Mouse (Mus musculus) embryonic facial prominence, embryonic 11.5 days (tissue): ENCODE data around the gene Ckap2l. TPM values are rescaled to one million over a fixed set of nuclear protein-coding genes. Genes with fewer than 3 reads are reported as not detected.

ENCODE experiments used
- ATAC-seq: fragments of 200-750 bp; cut with Nextera tagmentation; replicated peaks from 2 replicates; pipeline ENCODE4 v1.8.0; 2017; ENCODE audit warnings: low read depth; ENCODE audit not compliant: insufficient number of reproducible peaks, low FRiP score, low TSS enrichment
- DNase-seq: peaks from one replicate; pipeline ENCODE4 v3.0.0-alpha.2; 2015; ENCODE audit warnings: low spot score
- H3K27ac ChIP-seq: fragments of 300-500 bp; sonication (generic); replicated peaks from 2 replicates; pipeline ENCODE4 v1.5.1; 2014; ENCODE audit warnings: mild to moderate bottlenecking, low read depth, low read length, control low read depth
- H3K27me3 ChIP-seq: fragments of 300-500 bp; sonication (generic); 2 replicates; pipeline ENCODE4 v1.6.1; 2014; ENCODE audit warnings: mild to moderate bottlenecking, low read length, moderate library complexity, mixed read lengths; ENCODE audit not compliant: control insufficient read depth, insufficient read depth
- H3K36me3 ChIP-seq: fragments of 300-500 bp; sonication (generic); replicated peaks from 2 replicates; pipeline ENCODE4 v1.6.1; 2014; ENCODE audit warnings: low read depth, mild to moderate bottlenecking, low read length, moderate library complexity, mixed read lengths; ENCODE audit not compliant: control insufficient read depth, insufficient read depth
- H3K4me1 ChIP-seq: fragments of 300-500 bp; sonication (generic); 2 replicates; pipeline ENCODE4 v1.6.1; 2014; ENCODE audit warnings: low read length, mixed read lengths; ENCODE audit not compliant: control insufficient read depth, insufficient read depth
- H3K4me2 ChIP-seq: fragments of 300-500 bp; sonication (generic); 2 replicates; pipeline ENCODE4 v1.6.1; 2014; ENCODE audit warnings: low read depth, mild to moderate bottlenecking, control low read depth, low read length, moderate library complexity
- H3K4me3 ChIP-seq: fragments of 300-500 bp; sonication (generic); 2 replicates; pipeline ENCODE4 v1.5.1; 2014; ENCODE audit warnings: low read depth, low read length, control low read depth
- H3K9ac ChIP-seq: fragments of 300-500 bp; sonication (generic); replicated peaks from 2 replicates; pipeline ENCODE4 v1.6.1; 2014; ENCODE audit warnings: mild to moderate bottlenecking, control low read depth, low read length
- H3K9me3 ChIP-seq: fragments of 300-500 bp; sonication (generic); replicated peaks from 2 replicates; pipeline ENCODE4 v1.6.1; 2016; ENCODE audit warnings: mild to moderate bottlenecking, low read length, inconsistent platforms, mixed read lengths; ENCODE audit not compliant: control insufficient read depth
- WGBS: fragments of 180-500 bp; shearing (Covaris S2); extraction: QIAGEN DNeasy Blood & Tissue Kit; methylation state at CpG from one replicate; pipeline ENCODE4 v1.1.7; 2014; 5-methylcytosine and 5-hydroxymethylcytosine counted together
- polyA plus RNA-seq: library from polyadenylated mRNA; unstranded; fragments of >200 nt; fragmentation: Nextera tagmentation; extraction: Ambion mirVana; gene quantifications from 2 replicates; pipeline ENCODE4 v1.2.1, GENCODE M21; 2014

Ckap2l gene
- polyA plus RNA-seq, 1 experiment from 2014 or later: 111 TPM

DNA sequence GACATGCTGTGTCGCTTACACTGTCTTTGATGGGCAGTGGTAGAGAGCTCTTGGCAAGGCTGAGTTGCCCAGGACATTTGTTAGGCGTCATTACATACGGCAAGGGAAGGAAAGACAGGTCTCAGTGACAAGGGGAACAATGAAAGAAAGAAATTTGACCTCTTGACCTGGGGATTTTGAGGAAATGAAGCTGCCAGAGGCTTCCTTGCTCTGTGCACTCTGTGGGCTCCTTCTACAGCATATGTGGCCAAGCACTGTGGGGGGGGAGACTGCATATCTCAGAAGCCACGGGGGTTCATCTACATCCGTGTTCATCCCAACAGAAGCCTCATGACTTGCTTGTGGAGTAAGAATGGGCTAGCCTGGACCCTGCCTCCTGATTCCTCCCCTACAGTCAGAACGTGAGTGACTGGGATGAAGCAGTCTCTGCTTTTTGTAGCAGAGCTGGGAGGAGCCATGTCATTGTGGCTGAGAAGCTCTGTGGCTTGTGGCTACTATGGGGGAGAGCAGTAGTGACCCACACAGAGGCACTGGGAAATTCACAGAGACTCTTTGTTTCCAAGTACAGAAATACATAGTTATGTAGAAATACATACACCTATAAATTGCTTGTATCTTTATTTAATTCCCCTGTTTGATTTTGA is 35.7 kb downstream of the Ckap2l start:
- no peak overlapping the region for H3K27ac ChIP-seq
- no peak overlapping the region for H3K4me3 ChIP-seq
- DNase-seq (no peak), ATAC-seq (no peak)
- no peak overlapping the region for H3K9ac ChIP-seq
- no peaks in the 10 kb centered on the region for H3K4me1 ChIP-seq
- no peaks in the 10 kb centered on the region for H3K27me3 ChIP-seq
- no peaks in the 10 kb centered on the region for H3K36me3 ChIP-seq
- H3K9me3 ChIP-seq: no peaks in the 10 kb centered on the region
- no peak overlapping the region for H3K4me2 ChIP-seq
- 53% methylated on average over 6 of the region's 6 CpGs for WGBS

DNA sequence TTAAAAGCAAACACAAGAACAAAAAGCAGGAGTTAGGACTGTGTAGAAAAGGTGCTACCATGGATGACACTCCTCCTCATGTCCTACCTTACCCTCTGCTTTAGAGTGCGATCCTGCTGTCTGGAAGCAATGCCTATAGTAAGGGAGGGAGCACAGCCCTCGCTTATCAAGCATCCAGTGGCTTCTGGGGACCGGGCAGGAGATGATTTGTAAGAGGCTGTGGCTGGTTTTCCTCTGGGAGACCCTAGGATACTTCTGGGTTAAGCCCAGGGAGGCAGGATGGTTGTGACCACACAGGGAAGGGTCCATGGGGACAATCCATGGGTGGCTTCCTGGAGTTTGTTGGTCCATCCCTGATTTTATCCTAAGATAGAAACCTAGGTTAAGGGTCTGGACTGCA is 36.4 kb downstream of the Ckap2l start:
- WGBS: 71% methylated on average over 3 of the region's 3 CpGs

DNA sequence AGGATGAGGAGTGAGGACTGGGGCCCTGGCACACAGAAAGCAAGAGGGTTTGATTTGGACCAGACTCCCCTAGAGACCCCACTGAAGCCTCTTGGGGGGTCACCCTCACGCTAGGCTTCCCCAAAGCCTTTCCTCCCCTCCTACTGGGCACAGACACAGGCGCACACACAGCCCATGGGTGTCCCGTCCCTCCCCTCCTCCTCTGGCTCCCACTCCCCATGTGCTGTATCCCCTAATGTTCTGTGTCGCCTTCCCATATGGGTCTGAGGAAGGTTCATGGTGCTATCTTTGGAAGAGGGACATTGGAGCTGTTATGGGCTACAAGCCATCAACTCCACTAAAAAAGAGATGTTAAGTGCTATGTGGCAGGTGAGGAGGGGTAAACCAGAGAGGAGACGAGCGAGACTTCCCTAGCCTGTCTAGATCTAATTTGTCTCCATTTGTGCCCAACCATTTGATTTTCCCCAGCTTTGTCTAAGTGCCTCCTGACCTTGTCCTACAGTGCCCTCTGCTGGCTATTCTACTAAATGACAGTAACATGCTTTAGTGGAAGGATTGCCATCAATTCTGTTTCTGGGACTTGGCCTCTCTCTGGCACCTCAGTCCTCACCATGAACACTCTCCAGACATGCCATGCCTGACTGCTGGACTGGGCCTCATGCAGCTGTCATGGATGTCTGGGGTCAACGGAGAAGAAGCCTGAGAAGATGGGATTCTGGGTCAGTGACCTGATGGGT is 38.4 kb downstream of the Ckap2l start:
- H3K4me2 ChIP-seq: no peak overlapping the region
- no peaks in the 10 kb centered on the region for H3K27me3 ChIP-seq
- no peak overlapping the region for H3K9ac ChIP-seq
- DNase-seq: peak; percentile 91
- no peaks in the 10 kb centered on the region for H3K36me3 ChIP-seq
- no peak overlapping the region for H3K4me3 ChIP-seq
- no peaks in the 10 kb centered on the region for H3K9me3 ChIP-seq
- H3K27ac ChIP-seq: no peak overlapping the region
- ATAC-seq: peak; percentile 72; the same call in 1 of the 2 replicates
- WGBS: 33% methylated on average over 7 of the region's 7 CpGs
- H3K4me1 ChIP-seq: no peaks in the 10 kb centered on the region

More for the DNA sequence above, 36.4 kb downstream of the Ckap2l start:
- H3K36me3 ChIP-seq: no peaks in the 10 kb centered on the region
- no peak overlapping the region for H3K4me3 ChIP-seq
- H3K27ac ChIP-seq: no peak overlapping the region
- no peak for ATAC-seq
- H3K4me2 ChIP-seq: no peak overlapping the region
- DNase-seq: no peak
- no peak overlapping the region for H3K9ac ChIP-seq
- no peaks in the 10 kb centered on the region for H3K27me3 ChIP-seq
- no peaks in the 10 kb centered on the region for H3K9me3 ChIP-seq
- no peaks in the 10 kb centered on the region for H3K4me1 ChIP-seq

DNA sequence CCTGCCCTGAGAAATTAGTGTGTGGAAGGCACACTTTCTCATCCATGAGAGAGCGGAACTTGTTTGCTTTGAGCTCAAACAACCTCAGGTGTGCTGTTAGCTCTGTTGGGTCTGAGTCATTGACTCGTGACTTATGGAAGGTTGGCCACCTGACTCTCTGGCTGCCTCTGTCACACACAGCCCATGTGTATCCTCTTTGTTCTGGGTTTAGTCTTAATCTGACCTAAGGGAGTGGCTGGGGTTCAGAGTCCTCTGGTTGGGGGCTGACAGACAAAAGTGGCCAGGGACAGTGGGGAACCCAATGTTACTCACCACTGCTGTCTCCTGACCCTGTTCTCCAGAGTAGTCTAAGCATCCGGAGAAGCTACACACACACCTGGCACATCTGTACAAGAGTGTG is 39.0 kb downstream of the Ckap2l start:
- Histone ChIP-seq H3K4me3 (no peak overlapping the region), H3K27ac (no peak overlapping the region), H3K9ac (no peak overlapping the region), H3K9me3 (no peaks in the 10 kb centered on the region), H3K27me3 (no peaks in the 10 kb centered on the region), H3K36me3 (no peaks in the 10 kb centered on the region), H3K4me2 (no peak overlapping the region), H3K4me1 (no peaks in the 10 kb centered on the region)
- 84% methylated on average over 3 of the region's 3 CpGs for WGBS
- DNase-seq: no peak
- ATAC-seq: 0 out of 2 replicates have a peak, but pooled peaks have one; percentile 15

DNA sequence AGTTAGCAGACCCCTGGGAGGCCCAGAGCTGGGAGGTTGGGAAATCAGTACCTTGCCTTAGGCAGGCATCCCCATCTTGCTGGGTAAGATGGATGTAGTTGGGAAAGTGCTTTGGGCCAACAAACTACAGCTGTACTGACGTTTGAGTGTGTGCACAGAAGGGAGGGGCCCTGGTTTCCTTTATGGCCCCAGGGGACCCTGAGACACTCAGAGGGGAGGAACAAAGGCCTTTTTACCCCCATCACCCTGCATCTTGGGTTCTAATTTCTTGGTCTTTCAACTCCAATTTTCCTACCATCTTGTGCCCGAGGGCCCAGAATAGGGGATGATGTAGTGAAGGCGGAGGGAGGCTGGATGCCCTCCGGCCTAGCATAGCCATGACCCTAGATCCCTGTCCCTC is 41.0 kb downstream of the Ckap2l start:
- ATAC-seq (no peak), DNase-seq (no peak)
- no peaks in the 10 kb centered on the region for H3K36me3 ChIP-seq
- no peak overlapping the region for H3K9ac ChIP-seq
- WGBS: 61% methylated on average over 4 of the region's 4 CpGs
- no peak overlapping the region for H3K27ac ChIP-seq
- H3K9me3 ChIP-seq: no peaks in the 10 kb centered on the region
- no peak overlapping the region for H3K4me3 ChIP-seq
- H3K4me1 ChIP-seq: no peaks in the 10 kb centered on the region
- no peaks in the 10 kb centered on the region for H3K27me3 ChIP-seq
- H3K4me2 ChIP-seq: no peak overlapping the region

DNA sequence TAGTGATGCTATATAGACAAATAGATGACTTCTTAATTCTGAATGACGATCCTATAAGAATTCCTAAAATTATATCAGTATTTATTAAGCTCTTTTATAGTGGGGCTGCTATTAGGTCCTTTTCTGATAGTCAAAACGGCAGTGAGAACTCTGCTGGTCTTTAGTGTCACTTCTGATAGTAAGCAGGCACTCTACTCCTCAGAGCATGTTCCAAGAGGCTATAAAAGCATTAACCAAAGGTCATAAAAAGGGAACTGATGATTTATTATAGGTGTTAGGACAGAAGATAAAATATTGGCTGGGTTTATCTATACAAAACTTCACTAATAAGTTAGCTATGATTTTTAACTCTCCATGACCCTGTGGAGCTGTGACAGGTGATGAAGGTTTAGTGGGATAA is 42.9 kb downstream of the Ckap2l start:
- ATAC-seq (no peak), DNase-seq (no peak)
- H3K9me3 ChIP-seq: no peaks in the 10 kb centered on the region
- H3K4me3 ChIP-seq: no peak overlapping the region
- H3K36me3 ChIP-seq: no peaks in the 10 kb centered on the region
- no peaks in the 10 kb centered on the region for H3K27me3 ChIP-seq
- H3K4me2 ChIP-seq: no peak overlapping the region
- no peak overlapping the region for H3K9ac ChIP-seq
- H3K4me1 ChIP-seq: no peaks in the 10 kb centered on the region
- WGBS: 78% methylated on average over 2 of the region's 2 CpGs
- H3K27ac ChIP-seq: no peak overlapping the region

DNA sequence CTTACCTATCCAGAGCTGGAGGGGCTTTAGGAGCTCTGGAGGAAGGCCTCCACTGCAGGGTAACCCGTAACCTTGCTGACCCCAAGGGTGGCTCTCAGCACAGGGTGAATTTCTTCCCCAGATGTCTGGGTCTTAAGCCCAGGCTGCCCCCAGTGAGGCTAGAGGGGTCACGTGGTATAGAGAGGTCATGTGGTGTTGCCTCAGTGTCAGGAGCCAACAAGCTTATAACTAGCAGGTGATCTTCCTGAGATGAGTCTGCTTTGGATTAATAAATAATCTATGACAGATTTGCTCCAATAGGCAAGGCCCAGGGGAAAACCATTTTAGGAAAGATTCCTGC is 43.4 kb downstream of the Ckap2l start:
- no peaks in the 10 kb centered on the region for H3K9me3 ChIP-seq

DNA sequence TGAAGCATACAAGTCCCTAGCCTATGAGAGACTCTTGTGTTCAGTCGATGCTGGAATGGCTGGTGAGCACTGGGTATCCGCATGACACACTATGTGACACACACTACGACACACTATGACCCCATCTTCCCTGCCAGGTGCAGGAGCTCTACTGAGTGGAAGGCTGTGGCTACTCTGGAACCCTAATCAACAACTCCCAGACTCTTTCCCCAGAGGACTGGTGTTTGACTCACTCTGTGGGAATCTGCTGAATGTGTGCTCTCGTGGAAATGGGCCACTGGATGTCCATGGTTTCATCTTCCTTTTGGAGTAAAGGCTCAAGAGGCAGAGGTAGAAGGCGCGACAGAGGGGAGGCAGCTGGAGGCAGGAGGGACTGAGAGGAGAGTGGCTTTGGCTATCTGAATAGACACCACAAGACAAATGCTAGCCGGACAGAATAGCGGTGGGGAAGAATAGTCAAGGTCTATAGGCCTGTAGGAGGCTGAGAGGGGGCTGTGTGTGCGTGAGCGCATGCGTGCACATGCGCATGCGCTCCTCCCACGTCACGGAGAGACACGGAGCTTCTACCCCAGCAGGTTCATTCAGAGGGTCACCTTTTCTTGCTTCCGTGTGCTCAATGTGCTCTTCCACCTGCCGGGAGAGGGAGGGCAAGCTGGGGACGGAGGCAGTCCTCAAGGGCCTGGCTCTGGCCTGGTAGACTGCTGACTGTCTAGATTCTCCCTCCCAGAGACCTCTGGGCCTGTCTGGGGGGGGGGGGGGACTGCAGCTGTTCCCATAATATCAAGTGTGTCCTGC is 44.0 kb downstream of the Ckap2l start:
- H3K36me3 ChIP-seq: no peaks in the 10 kb centered on the region
- no peak overlapping the region for H3K4me3 ChIP-seq
- 89% methylated on average over 19 of the region's 19 CpGs for WGBS
- no peak overlapping the region for H3K27ac ChIP-seq
- no peaks in the 10 kb centered on the region for H3K27me3 ChIP-seq
- no peak overlapping the region for H3K4me2 ChIP-seq
- H3K9me3 ChIP-seq: no peaks in the 10 kb centered on the region
- no peak overlapping the region for H3K9ac ChIP-seq
- DNase-seq: no peak
- ATAC-seq: no peak
- no peaks in the 10 kb centered on the region for H3K4me1 ChIP-seq

More for the DNA sequence above, 43.4 kb downstream of the Ckap2l start:
- ATAC-seq: no peak
- Histone ChIP-seq H3K4me2 (no peak overlapping the region), H3K4me3 (no peak overlapping the region), H3K4me1 (no peaks in the 10 kb centered on the region), H3K27me3 (no peaks in the 10 kb centered on the region), H3K27ac (no peak overlapping the region), H3K9ac (no peak overlapping the region), H3K36me3 (no peaks in the 10 kb centered on the region)
- no peak for DNase-seq
- 63% methylated on average over 2 of the region's 2 CpGs for WGBS
